Mouse (Mus musculus): Measurements from ENCODE around the gene Il27. TPM values are rescaled to one million over a fixed set of nuclear protein-coding genes. Genes with fewer than 3 reads are reported as not detected.

Gene Il27
- polyA plus RNA-seq, 1 experiment from 2014 or later, result 0.85 TPM

Small RNA genes lying within 50 kb of the gene (microRNA-seq; reads per million reads assigned to microRNA genes)
- gene Mir7059 (ENCODE audit: borderline number of aligned reads), result not detected

Other genes starting within 250 kb of the Il27 start
- 890 and 915 TPM in 2 replicates for gene Lat, start 225.4 kb downstream of the Il27 start, polyA plus RNA-seq (2015; fragmentation: Nextera tagmentation; extraction: Ambion mirVana)
- gene Spns1, start 217.5 kb downstream of the Il27 start, polyA plus RNA-seq (2015; fragmentation: Nextera tagmentation; extraction: Ambion mirVana), result 39.4 and 43.3 TPM in 2 replicates
- 5.1 and 6.7 TPM in 2 replicates for gene Nfatc2ip, start 198.2 kb downstream of the Il27 start, polyA plus RNA-seq (2015; fragmentation: Nextera tagmentation; extraction: Ambion mirVana)
- 0.13 and 0.22 TPM in 2 replicates for gene Cd19, start 180.1 kb downstream of the Il27 start, polyA plus RNA-seq (2015; fragmentation: Nextera tagmentation; extraction: Ambion mirVana)
- gene Rabep2, start 166.2 kb downstream of the Il27 start, polyA plus RNA-seq (2015; fragmentation: Nextera tagmentation; extraction: Ambion mirVana), result 22.2 and 22.7 TPM in 2 replicates
- gene Atp2a1, start 131.8 kb downstream of the Il27 start, polyA plus RNA-seq (2015; fragmentation: Nextera tagmentation; extraction: Ambion mirVana), result 3.1 and 4.2 TPM in 2 replicates
- gene Sh2b1, start 119.5 kb downstream of the Il27 start, polyA plus RNA-seq (2015; fragmentation: Nextera tagmentation; extraction: Ambion mirVana), result 37.8 and 38.6 TPM in 2 replicates
- 95.4 and 104 TPM in 2 replicates for gene Tufm, start 107.6 kb downstream of the Il27 start, polyA plus RNA-seq (2015; fragmentation: Nextera tagmentation; extraction: Ambion mirVana)
- 37.9 and 38.5 TPM in 2 replicates for gene Atxn2l, start 91.5 kb downstream of the Il27 start, polyA plus RNA-seq (2015; fragmentation: Nextera tagmentation; extraction: Ambion mirVana)
- 246 and 259 TPM in 2 replicates for gene Eif3c, start 28.5 kb downstream of the Il27 start, polyA plus RNA-seq (2015; fragmentation: Nextera tagmentation; extraction: Ambion mirVana)
- gene Apobr, start 10.0 kb downstream of the Il27 start, polyA plus RNA-seq (2015; fragmentation: Nextera tagmentation; extraction: Ambion mirVana), result 1.2 TPM in 2 replicates
- 28.2 and 30.2 TPM in 2 replicates for gene Cln3, start 9.1 kb downstream of the Il27 start, polyA plus RNA-seq (2015; fragmentation: Nextera tagmentation; extraction: Ambion mirVana)
- 15.1 and 16.4 TPM in 2 replicates for gene Nupr1, start 35.9 kb upstream of the Il27 start, polyA plus RNA-seq (2015; fragmentation: Nextera tagmentation; extraction: Ambion mirVana)
- gene Sgf29, start 54.4 kb upstream of the Il27 start, polyA plus RNA-seq (2015; fragmentation: Nextera tagmentation; extraction: Ambion mirVana), result 62.2 and 72.9 TPM in 2 replicates
- gene Sult1a1, start 81.5 kb upstream of the Il27 start, polyA plus RNA-seq (2015; fragmentation: Nextera tagmentation; extraction: Ambion mirVana), result 8.5 and 11.0 TPM in 2 replicates
- 154 and 155 TPM in 2 replicates for gene Bola2, start 100.5 kb upstream of the Il27 start, polyA plus RNA-seq (2015; fragmentation: Nextera tagmentation; extraction: Ambion mirVana)
- gene Slx1b, start 100.8 kb upstream of the Il27 start, polyA plus RNA-seq (2015; fragmentation: Nextera tagmentation; extraction: Ambion mirVana), result 6.0 and 7.6 TPM in 2 replicates
- 1,525 and 1,527 TPM in 2 replicates for gene Coro1a, start 112.8 kb upstream of the Il27 start, polyA plus RNA-seq (2015; fragmentation: Nextera tagmentation; extraction: Ambion mirVana)
- 35.6 and 37.4 TPM in 2 replicates for gene Mapk3, start 164.7 kb upstream of the Il27 start, polyA plus RNA-seq (2015; fragmentation: Nextera tagmentation; extraction: Ambion mirVana)
- gene Gdpd3, start 171.4 kb upstream of the Il27 start, polyA plus RNA-seq (2015; fragmentation: Nextera tagmentation; extraction: Ambion mirVana), result 1.6 TPM in 2 replicates
- 153 and 180 TPM in 2 replicates for gene Ypel3, start 182.0 kb upstream of the Il27 start, polyA plus RNA-seq (2015; fragmentation: Nextera tagmentation; extraction: Ambion mirVana)
- 0.28 and 0.48 TPM in 2 replicates for gene Tbx6, start 186.5 kb upstream of the Il27 start, polyA plus RNA-seq (2015; fragmentation: Nextera tagmentation; extraction: Ambion mirVana)
- 306 TPM in 2 replicates for gene Ppp4c, start 197.6 kb upstream of the Il27 start, polyA plus RNA-seq (2015; fragmentation: Nextera tagmentation; extraction: Ambion mirVana)
- gene Fam57b, start 202.7 kb upstream of the Il27 start, polyA plus RNA-seq (2015; fragmentation: Nextera tagmentation; extraction: Ambion mirVana), result 0.19 and 0.20 TPM in 2 replicates
- not detected in 2 replicates for gene 4930451I11Rik, start 236.7 kb upstream of the Il27 start, polyA plus RNA-seq (2015; fragmentation: Nextera tagmentation; extraction: Ambion mirVana)